Mouse (Mus musculus): ENCODE measurements around the gene Atxn7.
"Not testable (repeated sequence)": the region's sequence is repeated elsewhere in the genome, so short reads cannot be mapped to it uniquely, and the experiment has no call there.

The Atxn7 gene

DNA sequence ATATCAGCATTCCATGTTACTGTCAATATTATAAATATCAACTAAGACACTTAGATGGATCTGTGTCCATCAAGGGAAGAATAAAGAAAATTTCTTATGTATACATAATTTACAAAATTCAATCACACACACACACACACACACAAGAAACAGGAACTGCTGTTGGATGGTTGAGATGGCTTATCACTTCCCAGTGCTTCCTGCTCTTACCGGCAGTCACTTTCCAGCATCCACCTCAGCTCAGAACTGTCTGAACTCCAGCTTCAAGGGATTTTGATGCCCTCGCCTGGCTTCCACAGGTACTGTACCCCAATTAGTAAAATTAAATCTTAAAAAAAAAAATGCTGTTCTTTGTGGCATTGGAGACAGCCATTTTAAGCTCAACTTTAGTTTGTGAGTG lies 27.2 kb downstream of the Atxn7 start:
- DNase-seq (ENCODE audit: low spot score in 2 of 2): no peak

DNA sequence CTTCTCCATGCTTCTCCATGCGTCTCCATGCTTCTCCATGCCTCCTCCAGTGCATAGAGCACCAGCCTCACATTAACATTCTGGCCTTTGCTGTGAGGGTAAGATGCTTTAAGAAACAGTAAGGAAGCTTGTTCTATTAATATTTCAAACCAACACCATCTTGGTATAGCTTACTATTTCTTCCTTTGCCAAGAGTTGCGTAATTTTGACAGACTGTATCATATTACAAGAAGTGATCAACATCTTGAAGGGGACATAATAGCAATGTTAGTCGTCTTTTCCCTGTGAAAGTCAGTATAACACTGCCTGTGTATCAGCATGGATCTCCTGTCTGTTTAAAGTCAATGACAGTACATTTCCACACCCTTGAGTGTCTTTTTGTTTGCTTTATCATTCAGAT lies 29.5 kb downstream of the Atxn7 start:
- DNase-seq (ENCODE audit: low spot score in 2 of 2): no peak

DNA sequence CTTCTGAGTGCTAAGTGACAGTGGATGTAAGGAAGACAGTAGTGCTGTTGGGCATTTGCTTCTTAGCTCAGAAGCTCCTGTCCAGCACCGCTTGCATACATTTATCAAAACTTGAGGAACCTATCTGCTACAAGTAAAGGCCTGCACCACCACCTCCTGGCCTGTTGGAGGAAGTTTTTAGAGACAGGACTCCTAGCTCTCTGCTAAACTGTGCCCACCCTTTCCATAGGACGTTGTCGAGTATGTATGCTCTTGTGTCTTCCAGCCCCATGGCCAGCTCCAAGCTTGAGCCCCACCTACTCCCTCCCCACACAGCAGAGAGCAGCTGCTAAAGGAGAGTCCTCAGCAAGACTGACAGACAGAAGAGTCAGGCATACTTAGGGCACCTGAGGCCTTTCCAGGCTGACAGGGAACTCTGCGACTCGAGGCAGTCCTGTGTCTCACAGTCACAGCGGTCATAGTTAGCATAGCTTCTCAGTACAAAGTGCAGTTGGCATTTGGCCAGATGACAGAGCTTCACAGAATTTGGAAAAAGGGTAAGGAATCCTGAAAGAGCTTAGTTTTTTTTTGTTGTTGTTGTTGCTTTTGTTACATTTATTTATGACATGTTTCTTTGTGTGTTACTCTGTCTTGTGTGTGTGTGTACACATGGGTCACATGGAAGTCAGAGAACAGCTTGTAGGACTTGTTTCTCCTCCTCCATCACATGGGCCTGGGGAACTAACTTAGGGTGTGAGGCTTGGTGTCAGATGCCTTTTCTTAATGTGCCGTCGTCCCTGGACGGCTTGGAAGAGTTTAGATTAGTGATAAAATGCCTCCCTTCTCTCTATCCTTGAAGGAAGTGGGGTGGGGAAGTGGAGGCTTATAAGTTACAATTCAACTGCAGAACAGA lies 34.2 kb downstream of the Atxn7 start:
- no peak for DNase-seq (ENCODE audit: low spot score in 2 of 2)

DNA sequence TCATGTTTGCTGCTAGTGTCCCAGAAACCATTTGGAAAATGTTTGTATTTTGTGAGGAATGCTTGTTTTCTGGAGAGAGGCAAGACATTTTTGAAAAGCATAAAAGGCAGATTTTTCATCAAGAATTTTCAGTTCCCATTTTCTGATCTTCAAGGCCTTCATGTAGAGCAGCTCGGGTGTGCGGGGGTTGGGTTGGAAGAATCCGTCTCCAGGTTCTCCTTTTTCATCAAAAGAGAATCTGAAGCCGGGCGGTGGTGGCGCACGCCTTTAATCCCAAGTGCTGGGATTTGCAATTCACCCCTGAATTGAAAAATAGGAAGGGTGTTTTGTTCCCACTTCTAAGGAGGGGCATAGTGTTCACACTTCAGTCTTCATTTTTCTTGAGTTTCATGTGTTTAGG lies 41.5 kb downstream of the Atxn7 start:
- DNase-seq (ENCODE audit: low spot score in 2 of 2): no peak

DNA sequence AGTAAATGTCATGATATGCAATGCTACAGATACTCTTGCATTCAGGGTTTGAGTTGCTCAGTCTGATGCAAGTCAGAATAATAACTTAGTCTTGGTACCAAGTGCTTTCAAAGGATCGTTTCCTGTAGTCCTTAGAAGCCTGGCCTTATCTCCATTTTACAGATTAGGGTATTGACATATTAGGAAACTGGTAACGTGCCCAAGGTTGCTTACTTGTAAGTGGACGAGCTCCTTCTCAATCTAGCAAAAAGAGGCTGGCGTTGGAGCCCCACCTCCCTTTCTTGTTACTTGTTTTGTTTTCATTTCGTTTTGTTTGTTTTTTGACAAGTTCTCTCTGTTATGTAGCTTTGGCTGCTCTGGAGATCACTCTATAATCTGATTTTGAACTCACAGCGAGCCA lies 48.5 kb downstream of the Atxn7 start:
- DNase-seq (ENCODE audit: low spot score in 2 of 2): no peak

DNA sequence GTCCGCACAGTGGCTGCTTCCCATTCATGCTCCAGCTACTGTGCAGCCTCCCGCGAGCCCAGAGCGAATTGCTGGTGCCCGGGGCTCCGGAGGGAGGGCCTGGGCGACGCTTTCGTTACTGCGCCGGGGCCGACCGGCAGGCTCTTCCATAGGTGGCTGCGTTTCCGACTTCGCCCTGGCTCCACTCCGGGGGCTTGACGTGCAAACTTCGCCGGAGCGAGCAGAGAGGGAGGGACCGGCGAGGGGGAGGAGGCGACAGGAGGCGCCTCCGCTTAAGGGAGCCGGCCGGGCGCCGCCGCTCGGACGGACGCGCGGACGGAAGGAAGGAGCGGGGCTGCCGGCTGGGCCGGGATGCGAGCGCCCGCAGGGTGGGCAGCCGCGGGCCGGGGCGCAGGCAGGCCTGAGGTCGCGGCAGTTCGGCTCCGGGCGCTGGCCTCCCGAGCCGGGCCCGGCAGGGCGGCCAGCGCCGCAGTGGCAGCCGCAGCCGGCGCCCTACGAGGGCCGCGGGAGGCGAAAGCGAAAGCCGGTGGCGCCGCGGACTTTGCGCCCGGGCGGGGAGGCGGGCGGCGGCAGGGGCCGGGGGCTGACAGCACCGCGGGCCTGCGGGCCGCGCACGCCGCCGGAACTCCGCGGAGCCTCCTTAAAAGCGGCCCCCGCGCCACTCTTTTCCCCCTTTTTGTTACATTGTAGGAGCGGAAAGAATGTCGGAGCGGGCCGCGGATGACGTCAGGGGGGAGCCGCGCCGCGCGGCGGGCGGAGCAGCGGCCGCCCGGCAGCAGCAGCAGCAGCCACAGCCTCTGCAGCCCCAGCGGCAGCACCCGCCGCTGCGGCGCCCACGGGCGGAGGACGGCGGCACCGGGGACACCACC lies 51.4 kb downstream of the Atxn7 start:
- DNase-seq (ENCODE audit: low spot score in 2 of 2): peak; percentile 75 to 76

DNA sequence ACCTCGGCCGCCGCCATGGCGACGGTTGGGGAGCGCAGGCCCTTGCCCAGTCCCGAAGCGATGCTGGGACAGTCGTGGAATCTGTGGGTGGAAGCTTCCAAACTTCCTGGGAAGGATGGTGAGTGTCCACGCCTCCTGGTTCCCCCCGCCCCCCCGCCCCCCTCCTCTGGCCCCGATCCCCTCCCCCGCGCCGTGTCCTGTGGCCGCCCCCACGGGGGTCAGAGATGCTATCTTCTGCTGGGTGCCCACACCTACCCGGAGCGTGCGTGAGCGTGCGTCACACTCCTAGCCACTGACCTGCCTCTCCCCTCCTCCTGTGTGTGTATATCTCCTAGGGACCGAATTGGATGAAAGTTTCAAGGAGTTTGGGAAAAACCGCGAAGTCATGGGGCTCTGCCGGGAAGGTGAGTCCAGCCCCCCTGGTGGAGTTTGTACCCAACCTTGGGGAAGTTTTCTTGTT lies 52.0 kb downstream of the Atxn7 start:
- no peak for DNase-seq (ENCODE audit: low spot score in 2 of 2)

DNA sequence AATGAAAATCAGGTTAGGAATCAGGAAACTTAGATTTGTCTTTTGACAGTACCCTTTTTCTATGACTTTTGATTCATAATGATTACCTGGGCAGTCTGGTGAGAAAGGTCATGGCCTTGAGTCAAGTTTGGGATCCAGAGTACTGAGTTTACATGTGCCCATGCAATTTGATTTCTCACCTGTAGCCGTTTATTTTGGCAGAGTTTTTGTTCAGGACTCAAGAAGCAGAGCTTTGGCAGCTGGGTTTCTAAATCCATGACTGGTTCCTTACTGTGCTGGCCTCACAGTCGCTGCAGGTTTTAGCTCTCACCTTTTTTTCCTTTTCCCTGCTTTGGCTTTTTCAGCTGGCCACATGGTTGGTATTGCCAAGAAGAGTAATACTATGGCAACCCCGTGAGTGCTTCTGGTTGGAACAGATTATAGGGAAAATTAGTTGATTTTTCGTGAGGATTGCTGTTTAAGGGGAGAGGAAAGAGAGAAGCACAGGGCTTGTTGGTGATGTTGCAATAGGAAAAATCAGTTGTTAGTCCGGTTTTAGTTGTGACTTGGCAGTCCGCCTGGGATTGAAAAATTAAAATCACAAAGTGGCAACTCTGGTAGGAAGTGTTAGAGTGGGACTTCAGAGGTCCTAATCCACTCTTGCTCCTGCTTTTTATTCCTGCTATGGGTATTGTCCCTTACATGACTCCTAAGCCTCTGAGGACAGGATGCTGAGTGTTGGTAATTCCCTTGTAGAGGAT lies 53.6 kb downstream of the Atxn7 start:
- DNase-seq (ENCODE audit: low spot score in 2 of 2): no peak

DNA sequence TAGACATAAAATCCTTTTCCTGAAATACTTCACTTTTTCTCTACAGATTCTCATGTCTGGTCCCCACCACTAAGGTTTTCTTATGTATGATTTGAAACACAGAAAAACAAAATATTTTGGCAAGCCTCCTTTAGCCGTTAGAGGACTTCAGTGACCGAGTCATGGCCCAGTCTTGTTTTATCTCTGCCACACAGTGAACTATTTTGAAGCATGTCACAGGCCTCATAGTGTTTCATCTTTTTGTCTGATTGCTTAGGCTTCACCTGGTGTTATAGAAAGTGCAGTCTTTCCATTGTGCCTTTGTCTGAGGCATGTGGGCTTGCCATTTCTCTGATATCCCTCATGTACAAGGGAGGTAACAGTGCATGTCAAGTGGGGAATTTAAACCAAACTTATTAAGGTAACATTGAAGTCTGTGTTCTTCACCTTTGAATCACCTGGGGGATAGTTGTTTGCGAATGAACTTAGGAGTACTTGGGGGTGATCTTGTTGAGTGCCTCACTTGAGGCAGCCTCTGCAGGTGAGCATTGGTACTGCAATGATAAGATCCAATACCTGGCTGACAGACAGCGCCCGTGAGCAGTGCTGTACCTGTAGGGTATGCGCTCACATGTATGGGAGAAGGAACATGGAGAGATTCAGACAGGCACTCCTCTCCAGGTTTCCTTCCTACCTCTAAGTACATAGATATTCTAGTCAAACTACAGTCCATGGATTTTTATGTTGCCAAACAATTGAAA lies 58.1 kb downstream of the Atxn7 start:
- DNase-seq (ENCODE audit: low spot score in 2 of 2): peak; percentile 22 to 60

DNA sequence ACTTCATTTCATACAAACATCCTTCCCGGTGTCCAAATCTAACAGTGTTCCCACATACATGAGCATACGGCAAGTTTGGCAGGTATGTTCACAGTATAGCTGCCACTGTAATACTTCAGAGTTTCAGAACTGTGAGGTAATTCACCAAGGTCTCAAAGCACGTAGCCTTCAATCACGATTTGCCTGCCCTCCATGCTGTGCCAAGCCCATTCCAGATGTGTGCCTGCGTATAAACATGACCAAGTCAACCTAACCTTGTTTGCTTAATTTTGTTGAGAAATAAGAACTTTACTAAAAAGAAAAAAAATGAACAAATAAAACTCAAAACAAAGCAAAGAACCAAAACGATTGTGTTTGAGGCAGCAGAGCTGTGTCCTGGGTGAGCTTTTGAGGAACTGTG lies 60.0 kb downstream of the Atxn7 start:
- no peak for DNase-seq (ENCODE audit: low spot score in 2 of 2)

DNA sequence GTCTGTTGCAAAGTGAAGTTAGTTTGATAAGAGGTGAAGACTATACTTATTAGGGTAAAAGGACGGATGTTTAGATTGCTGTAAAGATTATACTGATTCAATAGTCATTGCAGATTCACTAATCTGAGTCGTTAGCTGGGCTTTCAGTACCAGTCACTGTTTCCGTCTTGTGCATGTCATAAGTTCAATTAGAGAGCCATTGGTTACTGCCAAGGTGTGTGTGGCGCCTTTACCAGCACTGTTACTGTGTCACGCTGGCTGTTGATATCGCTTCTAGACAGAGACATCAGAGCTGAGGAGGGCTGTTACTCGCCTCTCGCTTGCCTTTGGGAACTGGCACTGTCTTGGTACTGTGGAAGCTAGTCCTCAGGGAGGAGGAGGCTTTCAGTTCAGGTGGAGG lies 64.6 kb downstream of the Atxn7 start:
- DNase-seq (ENCODE audit: low spot score in 2 of 2): no peak

DNA sequence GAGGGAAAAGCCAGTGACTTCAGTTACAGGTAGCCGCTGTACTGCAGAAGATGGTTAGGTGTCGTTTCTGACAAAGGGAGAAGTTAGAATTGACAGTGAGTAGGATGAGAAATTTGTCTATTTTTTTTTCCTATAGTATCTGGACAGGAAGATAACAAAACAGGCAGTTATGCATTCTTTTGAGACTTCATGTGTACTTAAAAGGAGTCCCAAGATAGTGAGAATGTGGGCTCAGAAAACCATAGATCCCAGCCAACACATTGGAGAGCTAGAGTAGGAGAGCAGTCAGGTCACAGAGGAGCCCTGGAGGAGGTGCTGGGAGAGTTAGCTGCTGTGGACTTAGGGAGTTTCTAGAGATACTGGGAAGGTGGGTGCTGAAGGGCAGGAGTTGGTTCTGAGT lies 69.4 kb downstream of the Atxn7 start:
- no peak for DNase-seq (ENCODE audit: low spot score in 2 of 2)

DNA sequence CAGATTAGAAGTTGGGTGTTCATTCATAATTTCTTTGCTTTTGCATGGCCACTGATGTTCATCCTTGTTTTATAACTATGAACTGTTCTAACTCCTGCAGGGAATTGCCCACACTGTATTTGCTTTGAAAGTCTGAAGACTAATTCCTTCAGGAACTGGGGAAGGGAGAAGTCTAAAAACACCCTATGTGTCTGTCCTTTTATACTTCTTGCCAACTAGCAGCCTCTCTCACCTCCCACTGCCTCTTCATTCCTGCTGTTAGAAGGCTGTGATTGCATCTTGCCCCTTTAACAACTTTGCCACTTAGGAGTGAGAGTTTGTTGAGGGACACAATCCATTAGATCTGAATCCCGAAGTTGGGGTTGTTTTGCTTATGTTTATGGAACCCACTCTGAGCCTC lies 71.6 kb downstream of the Atxn7 start:
- no peak for DNase-seq (ENCODE audit: low spot score in 2 of 2)

DNA sequence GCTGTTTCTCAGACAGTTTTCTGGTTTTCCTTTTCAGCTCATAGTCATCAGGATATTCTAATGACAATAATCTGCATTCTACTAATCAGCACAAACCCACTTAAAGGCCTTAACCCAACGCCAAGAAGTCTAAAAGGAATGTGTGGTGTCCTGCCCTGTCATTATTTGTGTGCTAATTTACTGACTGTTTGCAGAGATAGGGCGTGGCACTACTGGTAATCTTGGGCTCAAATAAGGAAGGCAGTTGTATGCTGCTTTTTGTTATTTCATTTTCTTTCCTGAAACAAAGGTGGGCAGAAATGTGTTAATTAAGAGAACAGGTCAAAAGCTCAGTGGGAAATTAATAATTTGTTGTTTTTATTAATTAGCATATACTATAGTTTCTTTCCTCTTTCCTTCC lies 75.1 kb downstream of the Atxn7 start:
- no peak for DNase-seq (ENCODE audit: low spot score in 2 of 2)

DNA sequence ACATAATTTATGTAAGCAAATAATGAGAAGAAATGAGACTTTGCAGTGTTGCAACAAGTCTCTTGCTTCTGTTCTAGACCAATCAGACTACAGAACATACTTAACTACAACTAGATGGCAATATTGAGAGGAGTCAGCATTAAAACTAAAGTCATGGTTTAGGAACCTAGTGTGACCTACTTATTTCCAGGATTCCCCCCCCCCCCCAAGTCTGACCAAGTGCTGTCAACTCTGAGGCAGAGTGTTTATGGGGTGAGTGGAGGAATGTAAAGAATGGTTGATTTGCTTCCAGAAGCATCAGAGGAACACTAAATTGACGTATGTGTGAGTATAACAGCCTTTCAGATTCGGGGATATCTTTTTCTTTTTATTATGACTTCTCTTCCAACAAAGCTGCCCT lies 77.0 kb downstream of the Atxn7 start:
- DNase-seq (ENCODE audit: low spot score in 2 of 2): no peak

DNA sequence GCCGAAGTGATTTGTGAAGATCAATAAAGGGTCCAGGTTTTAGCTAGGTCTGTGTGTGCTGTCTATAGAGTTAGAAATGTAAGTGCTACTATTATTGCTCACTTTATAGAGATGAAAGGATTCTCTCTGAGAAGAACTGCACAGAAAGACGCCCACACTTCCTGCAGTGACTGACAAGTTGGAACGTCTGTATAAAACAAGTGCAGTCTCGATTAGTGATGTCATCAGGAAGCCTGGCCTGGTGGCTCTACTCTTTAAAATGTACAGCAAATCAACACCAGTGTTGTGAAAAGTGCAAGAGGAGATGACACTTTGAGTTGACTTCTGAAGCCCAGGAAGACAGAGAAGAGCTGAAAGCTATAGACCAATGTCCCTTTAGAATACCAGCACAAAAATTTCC lies 81.1 kb downstream of the Atxn7 start:
- DNase-seq (ENCODE audit: low spot score in 2 of 2): peak in 1 of 2 experiments; percentile 8

DNA sequence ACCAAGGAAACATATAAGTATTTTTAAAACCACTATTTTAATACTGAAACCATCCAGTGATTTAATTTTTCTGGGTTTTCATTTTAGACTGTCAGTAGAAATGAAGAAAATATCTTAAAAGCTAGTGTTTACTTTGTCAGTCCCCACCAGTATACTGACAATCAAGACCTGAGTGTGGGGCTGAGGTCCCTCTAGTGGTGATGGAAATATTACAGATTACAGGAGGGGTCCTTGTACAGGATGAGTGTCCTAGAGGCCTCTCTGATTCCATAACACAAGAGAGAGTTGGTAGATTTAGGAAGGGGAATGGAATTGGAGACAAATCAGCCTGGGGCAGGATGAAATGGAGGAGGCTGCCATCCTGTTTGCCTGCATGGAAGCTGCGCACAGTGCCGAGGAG lies 93.1 kb downstream of the Atxn7 start:
- peak in 1 of 2 experiments; percentile 58 for DNase-seq (ENCODE audit: low spot score in 2 of 2)

DNA sequence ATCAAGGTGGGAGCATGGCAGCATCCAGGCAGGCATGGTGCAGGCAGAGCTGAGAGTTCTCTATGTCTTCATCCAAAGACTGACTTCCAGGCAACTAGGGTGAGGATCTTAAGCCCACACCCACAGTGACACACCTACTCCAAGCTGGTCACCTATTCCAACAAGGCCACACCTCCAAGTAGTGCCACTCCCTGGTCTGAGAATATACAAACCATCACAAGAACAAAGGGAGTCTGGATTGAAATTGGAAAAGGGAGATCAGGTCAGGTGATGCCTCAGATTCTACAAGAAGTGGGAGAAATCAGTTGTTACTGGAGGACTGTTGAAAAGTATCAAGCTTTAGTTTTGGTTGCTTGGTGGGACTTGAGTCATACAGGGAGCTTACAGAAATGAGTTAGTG lies 98.4 kb downstream of the Atxn7 start:
- DNase-seq (ENCODE audit: low spot score in 2 of 2): not testable (repeated sequence)

DNA sequence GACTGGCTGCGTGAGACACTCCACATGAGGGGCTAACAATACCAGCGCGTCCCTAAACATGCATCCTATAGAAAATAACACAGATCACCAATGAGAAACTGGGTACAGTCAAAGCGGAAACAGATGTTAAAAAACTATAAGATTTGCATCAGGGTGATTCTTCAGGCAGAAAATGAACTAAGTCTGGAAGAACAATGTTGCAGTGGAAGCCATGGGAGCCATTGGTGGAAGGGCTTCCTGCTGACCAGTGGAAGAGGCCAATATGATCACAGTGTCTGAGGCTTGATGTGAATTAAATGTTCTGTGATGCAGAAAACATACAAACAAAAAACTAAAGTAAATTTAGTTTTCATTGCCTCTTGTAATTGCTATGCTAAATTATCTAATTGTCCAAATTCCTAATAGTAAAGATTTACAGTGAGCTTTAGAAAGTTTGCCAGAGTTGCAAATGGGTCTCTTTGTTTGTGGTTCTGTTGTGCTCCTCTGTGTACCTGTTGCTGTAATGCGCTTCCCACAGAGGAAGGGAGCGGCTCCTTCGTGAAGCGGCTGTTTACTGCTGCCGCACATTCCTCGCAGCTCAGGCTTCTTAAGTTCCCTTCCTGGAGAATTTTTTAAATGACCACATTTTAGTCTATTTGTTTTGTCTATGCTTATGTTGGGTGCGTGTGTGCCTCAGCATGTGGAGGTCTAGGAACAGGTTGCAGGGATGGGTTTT lies 101.4 kb downstream of the Atxn7 start:
- DNase-seq (ENCODE audit: low spot score in 2 of 2): no peak

DNA sequence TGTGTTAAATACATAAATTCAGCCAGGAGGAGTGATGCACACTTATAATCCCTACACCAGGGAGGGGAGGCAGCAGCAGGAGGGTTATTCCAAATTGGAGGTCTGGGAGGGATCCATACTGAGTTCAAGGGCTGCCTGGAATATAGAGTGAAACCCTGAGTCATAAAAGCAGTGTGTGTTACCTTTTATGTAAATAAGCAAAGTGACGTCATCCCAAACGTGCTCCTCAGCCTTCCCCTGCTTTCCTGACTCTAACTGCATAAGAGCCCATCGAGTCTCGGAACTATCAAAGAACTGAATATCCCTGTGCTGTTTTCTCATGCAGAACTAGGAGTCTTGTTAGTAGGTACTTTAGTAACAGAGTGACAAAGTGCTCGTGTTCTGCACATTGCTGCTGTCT lies 102.1 kb downstream of the Atxn7 start:
- DNase-seq (ENCODE audit: low spot score in 2 of 2): no peak

All from thymus, postnatal 10 days (tissue).